In the genomic region with DNA sequence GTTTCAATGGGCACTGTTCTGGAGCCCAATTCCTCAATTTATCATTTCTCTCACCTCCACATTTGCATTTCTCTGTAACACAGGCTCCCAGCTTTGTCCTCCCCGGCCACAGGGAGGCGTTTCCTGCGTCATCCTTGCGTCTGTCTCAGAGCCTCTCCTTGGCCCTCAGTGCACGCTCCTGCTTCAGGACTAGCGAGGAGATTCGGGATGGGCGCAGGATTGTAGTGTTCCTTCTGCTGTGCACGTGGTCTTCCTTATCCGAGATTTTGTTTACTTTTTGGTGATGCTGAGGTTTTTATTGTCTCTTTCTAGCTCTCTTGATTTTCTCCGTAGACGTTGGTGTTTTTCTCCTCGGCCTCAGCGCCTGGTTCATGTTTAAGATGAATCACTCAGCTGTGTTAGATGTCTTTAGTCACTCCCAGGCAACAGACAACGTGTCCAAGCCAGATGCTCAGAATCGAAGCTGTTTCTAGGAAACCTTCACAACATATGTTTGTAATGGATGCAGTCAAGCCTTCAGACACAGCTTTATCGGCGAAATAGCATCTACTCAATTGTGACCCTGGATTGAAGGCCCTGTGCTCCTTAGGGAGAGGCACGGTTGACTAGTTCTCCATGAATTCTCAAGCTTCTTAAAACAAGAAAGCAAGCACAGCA, we compare ENCODE assay signal across 15 mouse cellular contexts. TPM values are rescaled to one million over a fixed set of nuclear protein-coding genes. Genes with fewer than 3 reads are reported as not detected.
DNase-seq lines count a peak whose midpoint lies in the region; ATAC-seq and TF ChIP-seq lines count a peak whose summit lies in the region.
"Had no signal": no experiment of that assay in that cellular context is flagged by ENCODE, and none has a peak within 500 bp of the region (broad histone marks: within the 10 kb centered on the region; RNA-seq: fewer than 3 reads in every experiment).

No protein-coding gene starts in this region.

- H3K4me2 ChIP-seq in kidney, postnatal 0 days (ENCODE audit: low read length), result no peak overlapping the region
- no peak overlapping the region for H3K4me2 ChIP-seq in CH12.LX (ENCODE audit: insufficient read depth, low read depth, poor library complexity, severe bottlenecking)
- H3K4me2 ChIP-seq in intestine, postnatal 0 days (replicated peaks; ENCODE audit: low read depth), result no peak overlapping the region
- H3K4me2 ChIP-seq in forebrain, postnatal 0 days (ENCODE audit: low read depth), result no peak overlapping the region
- H3K4me2 ChIP-seq: embryonic facial prominence, embryonic 15.5 days; heart, embryonic 13.5 days; liver, embryonic 11.5 days; stomach, embryonic 15.5 days had no signal

- no peaks in the 10 kb centered on the region for H3K27me3 ChIP-seq in kidney, postnatal 0 days (ENCODE audit: insufficient read depth, low read length)
- H3K27me3 ChIP-seq in CH12.LX (replicated peaks), result peaks cover 8% of the 10 kb centered on the region
- no peaks in the 10 kb centered on the region for H3K27me3 ChIP-seq in intestine, postnatal 0 days (replicated peaks; ENCODE audit: control insufficient read depth, insufficient read depth, low read length)
- no peaks in the 10 kb centered on the region for H3K27me3 ChIP-seq in thymus, adult 2 months (ENCODE audit: control insufficient read depth, insufficient read depth, low read length)
- no peaks in the 10 kb centered on the region for H3K27me3 ChIP-seq in forebrain, postnatal 0 days (ENCODE audit: insufficient read depth, low read length)
- H3K27me3 ChIP-seq: embryonic facial prominence, embryonic 15.5 days; heart, embryonic 13.5 days; stomach, embryonic 15.5 days had no signal

- dilution Hi-C loops in CH12.LX (cut with MboI; ENCODE audit: extremely low pct_ligation_motif_present, extremely low pct_unique_long_range_greater_than_20kb, low sequenced_read_pairs), result no loop called here

- H3K27ac ChIP-seq in kidney, postnatal 0 days, result no peak overlapping the region
- H3K27ac ChIP-seq in CH12.LX (ENCODE audit: insufficient read depth, low read depth), result no peak overlapping the region
- H3K27ac ChIP-seq in intestine, postnatal 0 days (ENCODE audit: low read depth, low read length), result no peak overlapping the region
- H3K27ac ChIP-seq in thymus, adult 2 months (ENCODE audit: control insufficient read depth, insufficient read depth, low read length), result no peak overlapping the region
- H3K27ac ChIP-seq in forebrain, postnatal 0 days (ENCODE audit: low read depth, low read length), result no peak overlapping the region
- H3K27ac ChIP-seq: embryonic facial prominence, embryonic 15.5 days; heart, embryonic 13.5 days; stomach, embryonic 15.5 days had no signal

- no peaks in the 10 kb centered on the region for H3K79me2 ChIP-seq in CH12.LX (replicated peaks; ENCODE audit: control insufficient read depth, extremely low read depth, insufficient read depth, poor library complexity, severe bottlenecking)

- peak; percentile 18; the same call in 1 of the 2 replicates for TF ChIP-seq CTCF in kidney, postnatal 0 days (IDR thresholded peaks at IDR 0.05; ENCODE audit: low read depth)
- peak in 1 of 2 experiments; percentile 45; a peak in 1 of 4 replicates for TF ChIP-seq CTCF in CH12.LX (conservative IDR thresholded peaks at IDR 0.05 in 1 of 2, IDR thresholded peaks at IDR 0.05 in 1 of 2; ENCODE audit: low read depth in 2 of 2, low read length in 2 of 2)
- TF ChIP-seq CTCF in intestine, postnatal 0 days (IDR thresholded peaks at IDR 0.05; ENCODE audit: low read depth), result peak; percentile 60
- TF ChIP-seq CTCF in thymus, adult 2 months (IDR thresholded peaks at IDR 0.05; ENCODE audit: borderline replicate concordance, control insufficient read depth, extremely low read depth, insufficient read depth, low read length, poor library complexity), result no peak
- no peak for TF ChIP-seq CTCF in forebrain, postnatal 0 days (IDR thresholded peaks at IDR 0.05; ENCODE audit: low read depth)

- no peak for TF ChIP-seq RAD21 in CH12.LX (IDR thresholded peaks at IDR 0.05; ENCODE audit: low read depth, low read length)

- 43% methylated on average over 19 of the region's 19 CpGs for WGBS in kidney, postnatal 0 days
- WGBS in intestine, postnatal 0 days, result 23% methylated on average over 19 of the region's 19 CpGs
- WGBS in thymus, adult 2 months, result 89% methylated on average over 19 of the region's 19 CpGs
- 62% methylated on average over 19 of the region's 19 CpGs for WGBS in forebrain, postnatal 0 days

- H3K9ac ChIP-seq in kidney, postnatal 0 days (ENCODE audit: low read depth, low read length), result no peak overlapping the region
- H3K9ac ChIP-seq in CH12.LX (ENCODE audit: insufficient read depth, low read depth), result no peak overlapping the region
- H3K9ac ChIP-seq in intestine, postnatal 0 days (ENCODE audit: low read depth, low read length), result no peak overlapping the region
- no peak overlapping the region for H3K9ac ChIP-seq in forebrain, postnatal 0 days
- H3K9ac ChIP-seq: embryonic facial prominence, embryonic 15.5 days; heart, embryonic 13.5 days; stomach, embryonic 15.5 days had no signal

- no peak for TF ChIP-seq EP300 in CH12.LX (IDR thresholded peaks at IDR 0.05; ENCODE audit: low read length)

- ATAC-seq in kidney, postnatal 0 days (replicated peaks; ENCODE audit: low FRiP score, low read depth), result no peak
- ATAC-seq in intestine, postnatal 0 days, result no peak
- ATAC-seq in forebrain, postnatal 0 days, result no peak

- H3K36me3 ChIP-seq in kidney, postnatal 0 days (ENCODE audit: insufficient read depth, low read length), result no peaks in the 10 kb centered on the region
- H3K36me3 ChIP-seq in CH12.LX (replicated peaks in 1 of 2; ENCODE audit: control insufficient read depth in 1 of 2, insufficient read depth in 1 of 2, low read length in 1 of 2), result no peaks in the 10 kb centered on the region
- H3K36me3 ChIP-seq in intestine, postnatal 0 days (ENCODE audit: control insufficient read depth, insufficient read depth), result no peaks in the 10 kb centered on the region
- H3K36me3 ChIP-seq in thymus, adult 2 months (ENCODE audit: control insufficient read depth, insufficient read depth, low read length), result no peaks in the 10 kb centered on the region
- no peaks in the 10 kb centered on the region for H3K36me3 ChIP-seq in forebrain, postnatal 0 days (ENCODE audit: insufficient read depth)
- H3K36me3 ChIP-seq: embryonic facial prominence, embryonic 15.5 days; heart, embryonic 13.5 days; stomach, embryonic 15.5 days had no signal

- DNase-seq in adrenal gland, postnatal 25 days, result peak; percentile 18
- DNase-seq in adrenal gland, postnatal 10 days, result no peak
- DNase-seq in kidney, postnatal 0 days (ENCODE audit: low spot score), result no peak
- DNase-seq in kidney, postnatal 25 days, result no peak
- peak; percentile 37 for DNase-seq in CH12.LX (ENCODE audit: extremely low read depth)
- DNase-seq in thymus, adult 2 months, result no peak
- DNase-seq in forebrain, postnatal 0 days, result no peak
- DNase-seq: adrenal gland, adult 8-10 months; gastrocnemius, postnatal 10 days had no signal

- H3K4me1 ChIP-seq in kidney, postnatal 0 days (replicated peaks; ENCODE audit: insufficient read depth, low read length), result no peaks in the 10 kb centered on the region
- H3K4me1 ChIP-seq in CH12.LX (ENCODE audit: control insufficient read depth in 1 of 2, insufficient read depth in 2 of 2), result peaks cover 0 to 9% of the 10 kb centered on the region in 2 experiments; a peak in 2 of 4 replicates
- no peaks in the 10 kb centered on the region for H3K4me1 ChIP-seq in intestine, postnatal 0 days (replicated peaks; ENCODE audit: control insufficient read depth, insufficient read depth, low read length)
- H3K4me1 ChIP-seq in thymus, adult 2 months (replicated peaks; ENCODE audit: control insufficient read depth, insufficient read depth, low read length), result peaks cover 2% of the 10 kb centered on the region; the same call in 1 of the 2 replicates
- no peaks in the 10 kb centered on the region for H3K4me1 ChIP-seq in forebrain, postnatal 0 days (ENCODE audit: insufficient read depth)
- H3K4me1 ChIP-seq: embryonic facial prominence, embryonic 15.5 days; heart, embryonic 13.5 days; stomach, embryonic 15.5 days had no signal

- TF ChIP-seq POLR2A in CH12.LX (IDR thresholded peaks at IDR 0.05; ENCODE audit: low read depth, low read length), result no peak
- TF ChIP-seq POLR2A in thymus, adult 2 months (IDR thresholded peaks at IDR 0.05; ENCODE audit: control insufficient read depth, extremely low read depth, insufficient read depth, low read length, poor library complexity), result no peak

- H3K4me3 ChIP-seq in kidney, postnatal 0 days (replicated peaks; ENCODE audit: low read depth, low read length), result no peak overlapping the region
- H3K4me3 ChIP-seq in CH12.LX (replicated peaks in 1 of 3; ENCODE audit: low read depth in 2 of 3, low read length in 2 of 3, poor library complexity in 1 of 3), result no peak overlapping the region
- H3K4me3 ChIP-seq in intestine, postnatal 0 days (ENCODE audit: low read depth, low read length), result no peak overlapping the region
- no peak overlapping the region for H3K4me3 ChIP-seq in thymus, adult 2 months (ENCODE audit: control insufficient read depth, insufficient read depth, low read length)
- no peak overlapping the region for H3K4me3 ChIP-seq in forebrain, postnatal 0 days (ENCODE audit: low read depth, low read length)
- H3K4me3 ChIP-seq: embryonic facial prominence, embryonic 15.5 days; heart, embryonic 13.5 days; stomach, embryonic 15.5 days had no signal

- H3K9me3 ChIP-seq in kidney, postnatal 0 days (replicated peaks; ENCODE audit: low read length), result no peaks in the 10 kb centered on the region
- H3K9me3 ChIP-seq in CH12.LX (replicated peaks; ENCODE audit: low read length), result no peaks in the 10 kb centered on the region
- no peaks in the 10 kb centered on the region for H3K9me3 ChIP-seq in intestine, postnatal 0 days (ENCODE audit: control insufficient read depth)
- no peaks in the 10 kb centered on the region for H3K9me3 ChIP-seq in forebrain, postnatal 0 days (ENCODE audit: low read length)
- H3K9me3 ChIP-seq: embryonic facial prominence, embryonic 15.5 days; heart, embryonic 13.5 days; stomach, embryonic 15.5 days had no signal

- in situ Hi-C loops in CH12.LX (cut with MboI; ENCODE audit: low pct_ligation_motif_present, low pct_unique_long_range_greater_than_20kb, low sequenced_read_pairs), result no loop called here

RNA-seq across cellular contexts. Expression of gene Entpd3, which starts 20.0 kb away (rescaled TPM):
- total RNA-seq in adrenal gland, postnatal 25 days (2021), result 1.8 and 2.3 TPM in 2 replicates
- 1 to 10 TPM in 1 of 2 experiments, under 1 TPM in 1; 0.87 to 1.1 TPM for total RNA-seq in adrenal gland, postnatal 10 days (2021)
- 0.71 and 0.79 TPM in 2 replicates for polyA plus RNA-seq in kidney, postnatal 0 days (2015; fragmentation: Nextera tagmentation; extraction: Ambion mirVana)
- total RNA-seq in CH12.LX (2012; rRNA removed) (0.04 TPM in 1 of 2 replicates, not detected in the other), CH12.LX (2014; rRNA removed) (not detected in 2 replicates)
- polyA plus RNA-seq in CH12.LX (2012; ENCODE audit: insufficient read length, low read depth), result not detected in 2 replicates
- polyA plus RNA-seq in intestine, postnatal 0 days (2015; fragmentation: Nextera tagmentation; extraction: Ambion mirVana), result 1.2 and 1.3 TPM in 2 replicates
- polyA plus RNA-seq in thymus, adult 2 months (2012; rRNA removed), result 2.0 TPM in 2 replicates
- total RNA-seq in forebrain, postnatal 0 days (2014; rRNA removed), result 3.6 and 5.5 TPM in 2 replicates
- 3.6 and 3.7 TPM in 2 replicates for polyA plus RNA-seq in forebrain, postnatal 0 days (2015; fragmentation: Nextera tagmentation; extraction: Ambion mirVana)
- total RNA-seq: MEL had no signal

RNA-seq across cellular contexts. Expression of gene Eif1b, which starts 27.6 kb away (rescaled TPM):
- 45.6 and 51.8 TPM in 2 replicates for total RNA-seq in adrenal gland, postnatal 25 days (2021)
- 10 to 100 TPM; 46.2 to 51.3 TPM for total RNA-seq in adrenal gland, postnatal 10 days (2021)
- polyA plus RNA-seq in kidney, postnatal 0 days (2015; fragmentation: Nextera tagmentation; extraction: Ambion mirVana), result 161 and 177 TPM in 2 replicates
- 30.1 and 34.7 TPM in 2 replicates for total RNA-seq in CH12.LX (2012; rRNA removed)
- 54.1 and 56.8 TPM in 2 replicates for total RNA-seq in CH12.LX (2014; rRNA removed)
- 75.9 and 76.1 TPM in 2 replicates for polyA plus RNA-seq in CH12.LX (2012; ENCODE audit: insufficient read length, low read depth)
- 115 and 123 TPM in 2 replicates for polyA plus RNA-seq in intestine, postnatal 0 days (2015; fragmentation: Nextera tagmentation; extraction: Ambion mirVana)
- polyA plus RNA-seq in thymus, adult 2 months (2012; rRNA removed), result 94.4 and 113 TPM in 2 replicates
- total RNA-seq in forebrain, postnatal 0 days (2014; rRNA removed), result 128 and 168 TPM in 2 replicates
- 507 and 639 TPM in 2 replicates for polyA plus RNA-seq in forebrain, postnatal 0 days (2015; fragmentation: Nextera tagmentation; extraction: Ambion mirVana)

RNA-seq across cellular contexts. Expression of gene Rpl14, which starts 51.6 kb away (rescaled TPM):
- 492 and 528 TPM in 2 replicates for total RNA-seq in adrenal gland, postnatal 25 days (2021)
- 100 to 1,000 TPM; 514 to 533 TPM for total RNA-seq in adrenal gland, postnatal 10 days (2021)
- 911 and 953 TPM in 2 replicates for polyA plus RNA-seq in kidney, postnatal 0 days (2015; fragmentation: Nextera tagmentation; extraction: Ambion mirVana)
- total RNA-seq in CH12.LX (2012; rRNA removed) (2,026 and 2,130 TPM in 2 replicates), CH12.LX (2014; rRNA removed) (1,346 and 1,653 TPM in 2 replicates)
- 1,081 and 1,180 TPM in 2 replicates for polyA plus RNA-seq in CH12.LX (2012; ENCODE audit: insufficient read length, low read depth)
- polyA plus RNA-seq in intestine, postnatal 0 days (2015; fragmentation: Nextera tagmentation; extraction: Ambion mirVana), result 500 and 505 TPM in 2 replicates
- polyA plus RNA-seq in thymus, adult 2 months (2012; rRNA removed), result 585 and 677 TPM in 2 replicates
- total RNA-seq in forebrain, postnatal 0 days (2014; rRNA removed), result 449 and 763 TPM in 2 replicates
- 491 and 597 TPM in 2 replicates for polyA plus RNA-seq in forebrain, postnatal 0 days (2015; fragmentation: Nextera tagmentation; extraction: Ambion mirVana)

Comparison
In these comparisons a context has a peak if more than half of its experiments do, and no peak if none do; other contexts are left out.
1. DNase-seq: peak in adrenal gland, postnatal 25 days (single experiment) and CH12.LX (single experiment); none in adrenal gland, postnatal 10 days (single experiment), kidney, postnatal 0 days (single experiment), kidney, postnatal 25 days (0 of 2), thymus, adult 2 months (single experiment) and forebrain, postnatal 0 days (single experiment).
2. CTCF ChIP-seq: peak in kidney, postnatal 0 days (single experiment) and intestine, postnatal 0 days (single experiment); none in thymus, adult 2 months (single experiment) and forebrain, postnatal 0 days (single experiment).